Mouse (Mus musculus) cerebellum, adult 2 months (tissue): ENCODE data around the gene 9630041A04Rik.

Source experiments
- CTCF ChIP-seq: fragments of 200-500 bp; IDR thresholded peaks from 2 replicates; pipeline ENCODE4 v1.5.1; 2011; ENCODE audit warnings: low read depth, mild to moderate bottlenecking, control low read depth, low read length, moderate library complexity, borderline replicate concordance; ENCODE audit not compliant: insufficient read depth
- POLR2A ChIP-seq: fragments of 200-500 bp; IDR thresholded peaks from 2 replicates; pipeline ENCODE4 v1.6.1; 2011; ENCODE audit warnings: low read length, control low read depth, borderline replicate concordance; ENCODE audit not compliant: insufficient read depth

GRCm38 (mm10) chr9:101908849-101909248 is 47.2 kb downstream of the 9630041A04Rik start:
- TF ChIP-seq POLR2A: no peak
- no peak for TF ChIP-seq CTCF
